Mouse (Mus musculus): ENCODE results near the gene Xylt1. TPM values are rescaled to one million over a fixed set of nuclear protein-coding genes. Genes with fewer than 3 reads are reported as not detected.

The Xylt1 gene
- polyA plus RNA-seq, 1 experiment: 21.9 TPM

GRCm38 (mm10) chr7:117393976-117394375 is 13.2 kb downstream of the Xylt1 start:
- DNase-seq (ENCODE audit: extremely low spot score in 1 of 2, low spot score in 1 of 2): no peak

- DNase-seq (ENCODE audit: extremely low spot score in 1 of 2, low spot score in 1 of 2): no peak
Measured at GRCm38 (mm10) chr7:117394380-117394779, 13.6 kb downstream of the Xylt1 start.

- DNase-seq (ENCODE audit: extremely low spot score in 1 of 2, low spot score in 1 of 2): no peak
Measured at GRCm38 (mm10) chr7:117395511-117395910, 14.7 kb downstream of the Xylt1 start.

- DNase-seq (ENCODE audit: extremely low spot score in 1 of 2, low spot score in 1 of 2): no peak
Measured at GRCm38 (mm10) chr7:117397877-117398276, 17.1 kb downstream of the Xylt1 start.

- no peak for DNase-seq (ENCODE audit: extremely low spot score in 1 of 2, low spot score in 1 of 2)
Measured at GRCm38 (mm10) chr7:117399971-117400370, 19.2 kb downstream of the Xylt1 start.

- no peak for DNase-seq (ENCODE audit: extremely low spot score in 1 of 2, low spot score in 1 of 2)
Measured at GRCm38 (mm10) chr7:117401581-117401980, 20.8 kb downstream of the Xylt1 start.

GRCm38 (mm10) chr7:117406336-117406735 is 25.6 kb downstream of the Xylt1 start:
- DNase-seq (ENCODE audit: extremely low spot score in 1 of 2, low spot score in 1 of 2): no peak

- DNase-seq (ENCODE audit: extremely low spot score in 1 of 2, low spot score in 1 of 2): no peak
Measured at GRCm38 (mm10) chr7:117409268-117409988, 28.6 kb downstream of the Xylt1 start.

GRCm38 (mm10) chr7:117411874-117412273 is 31.1 kb downstream of the Xylt1 start:
- no peak for DNase-seq (ENCODE audit: extremely low spot score in 1 of 2, low spot score in 1 of 2)

GRCm38 (mm10) chr7:117412405-117412804 is 31.6 kb downstream of the Xylt1 start:
- DNase-seq (ENCODE audit: extremely low spot score in 1 of 2, low spot score in 1 of 2): peak in 1 of 2 experiments; percentile 48

GRCm38 (mm10) chr7:117414341-117415008 is 33.7 kb downstream of the Xylt1 start:
- DNase-seq (ENCODE audit: extremely low spot score in 1 of 2, low spot score in 1 of 2): peak in 1 of 2 experiments; percentile 75

- no peak for DNase-seq (ENCODE audit: extremely low spot score in 1 of 2, low spot score in 1 of 2)
Measured at GRCm38 (mm10) chr7:117415009-117415363, 34.2 kb downstream of the Xylt1 start.

- DNase-seq (ENCODE audit: extremely low spot score in 1 of 2, low spot score in 1 of 2): no peak
Measured at GRCm38 (mm10) chr7:117419041-117419440, 38.3 kb downstream of the Xylt1 start.

GRCm38 (mm10) chr7:117419846-117420245 is 39.1 kb downstream of the Xylt1 start:
- no peak for DNase-seq (ENCODE audit: extremely low spot score in 1 of 2, low spot score in 1 of 2)

GRCm38 (mm10) chr7:117420301-117420700 is 39.5 kb downstream of the Xylt1 start:
- DNase-seq (ENCODE audit: extremely low spot score in 1 of 2, low spot score in 1 of 2): no peak

GRCm38 (mm10) chr7:117420836-117421566 is 40.2 kb downstream of the Xylt1 start:
- DNase-seq (ENCODE audit: extremely low spot score in 1 of 2, low spot score in 1 of 2): no peak

GRCm38 (mm10) chr7:117424841-117425240 is 44.1 kb downstream of the Xylt1 start:
- no peak for DNase-seq (ENCODE audit: extremely low spot score in 1 of 2, low spot score in 1 of 2)

GRCm38 (mm10) chr7:117426366-117426765 is 45.6 kb downstream of the Xylt1 start:
- DNase-seq (ENCODE audit: extremely low spot score in 1 of 2, low spot score in 1 of 2): no peak

GRCm38 (mm10) chr7:117428690-117429224 is 48.0 kb downstream of the Xylt1 start:
- peak in 1 of 2 experiments; percentile 38 for DNase-seq (ENCODE audit: extremely low spot score in 1 of 2, low spot score in 1 of 2)

- DNase-seq (ENCODE audit: extremely low spot score in 1 of 2, low spot score in 1 of 2): no peak
Measured at GRCm38 (mm10) chr7:117429483-117429882, 48.7 kb downstream of the Xylt1 start.

GRCm38 (mm10) chr7:117429895-117430294 is 49.1 kb downstream of the Xylt1 start:
- no peak for DNase-seq (ENCODE audit: extremely low spot score in 1 of 2, low spot score in 1 of 2)
